Mouse (Mus musculus): ENCODE measurements around the gene Vdr.

The Vdr gene

DNA sequence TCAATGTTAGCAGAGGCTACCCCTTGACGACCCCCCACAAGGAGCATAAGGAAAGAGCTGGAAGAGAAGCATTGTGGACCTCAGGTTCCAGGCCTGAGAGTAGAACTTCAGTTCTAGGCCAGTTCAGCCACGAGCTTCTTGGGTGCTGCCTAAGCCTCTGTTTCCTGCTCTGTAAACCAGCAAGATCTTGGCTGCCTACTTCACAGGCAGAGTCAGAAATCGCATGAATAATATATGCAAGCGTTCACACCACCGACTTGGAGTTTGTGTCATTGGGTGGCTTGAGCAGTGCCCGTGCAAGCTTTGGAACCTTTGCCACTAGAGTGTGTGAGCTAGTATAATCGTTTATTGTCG is 73.6 kb downstream of the Vdr start:
- no peak for TF ChIP-seq GATA4 (IDR thresholded peaks at IDR 0.05; ENCODE audit: insufficient replicate concordance, low read length)

DNA sequence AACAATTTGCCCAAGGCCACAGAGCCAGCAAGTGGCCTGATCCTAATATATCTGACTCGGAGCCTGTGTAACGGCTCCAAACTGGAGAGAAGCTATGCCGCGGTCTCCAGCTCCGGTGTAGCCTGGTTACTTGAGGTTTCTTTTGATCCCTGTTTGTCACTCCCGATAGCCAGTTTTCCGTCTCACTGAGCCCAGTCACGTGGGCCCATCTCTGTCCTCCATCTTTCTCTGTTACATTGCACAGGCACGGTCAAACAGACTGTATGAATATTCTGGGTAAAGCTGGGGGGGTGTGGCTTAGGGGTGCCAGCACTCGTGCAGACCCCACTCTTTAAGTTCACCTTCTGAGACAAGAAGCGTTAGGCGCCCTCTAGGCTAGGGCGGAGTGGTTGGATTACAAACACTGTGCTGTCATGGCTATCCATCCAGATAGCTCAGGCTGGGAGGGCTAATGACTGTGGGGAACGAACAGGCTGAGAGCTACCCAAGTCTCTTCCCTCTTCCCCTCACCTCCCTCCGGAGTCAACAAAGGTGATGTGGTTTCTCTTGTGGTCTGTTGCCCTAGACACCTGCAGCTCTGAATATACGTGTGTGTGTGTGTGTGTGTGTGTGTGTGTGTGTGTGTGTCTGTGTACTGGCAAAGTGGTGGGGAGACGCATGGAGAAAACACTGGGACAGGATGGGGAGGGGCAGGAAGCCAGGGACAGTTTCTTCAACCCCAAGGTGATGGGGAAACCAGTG is 74.1 kb downstream of the Vdr start:
- no peak for TF ChIP-seq GATA4 (IDR thresholded peaks at IDR 0.05; ENCODE audit: insufficient replicate concordance, low read length)

DNA sequence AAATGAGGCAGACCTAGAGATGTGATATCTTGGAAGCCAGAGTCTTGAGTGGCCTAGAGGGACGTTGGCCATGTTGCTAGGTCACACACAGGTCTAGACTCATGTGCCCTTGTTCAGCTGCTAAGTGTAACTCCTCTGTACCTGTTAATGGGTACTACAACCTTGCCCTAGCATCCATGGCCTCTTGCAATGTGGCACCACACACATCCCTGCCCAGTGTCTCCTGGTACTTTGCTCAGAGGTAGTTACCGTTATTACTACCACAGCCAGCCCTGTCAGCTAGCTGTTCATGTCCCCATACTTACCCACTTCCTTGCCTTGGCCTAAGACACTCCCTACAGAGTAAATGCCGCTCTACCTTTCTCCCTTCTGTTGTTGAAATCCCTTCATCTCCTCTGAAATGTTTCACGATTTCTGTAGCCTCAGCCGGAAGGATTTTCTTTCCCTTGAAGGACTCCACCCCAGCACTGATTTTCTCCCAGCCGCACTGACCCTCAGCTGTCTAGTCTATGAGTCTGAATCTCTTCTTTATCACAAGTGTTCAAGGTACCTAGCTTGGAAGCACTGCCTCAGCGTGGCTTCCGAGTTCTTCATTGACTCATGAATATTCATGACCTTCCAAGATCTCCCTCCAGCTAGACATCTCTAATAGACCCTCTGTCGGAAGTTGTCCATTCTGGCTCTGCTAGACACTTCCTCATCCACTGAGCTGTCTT is 77.5 kb downstream of the Vdr start:
- TF ChIP-seq GATA4 (IDR thresholded peaks at IDR 0.05; ENCODE audit: insufficient replicate concordance, low read length) = no peak

DNA sequence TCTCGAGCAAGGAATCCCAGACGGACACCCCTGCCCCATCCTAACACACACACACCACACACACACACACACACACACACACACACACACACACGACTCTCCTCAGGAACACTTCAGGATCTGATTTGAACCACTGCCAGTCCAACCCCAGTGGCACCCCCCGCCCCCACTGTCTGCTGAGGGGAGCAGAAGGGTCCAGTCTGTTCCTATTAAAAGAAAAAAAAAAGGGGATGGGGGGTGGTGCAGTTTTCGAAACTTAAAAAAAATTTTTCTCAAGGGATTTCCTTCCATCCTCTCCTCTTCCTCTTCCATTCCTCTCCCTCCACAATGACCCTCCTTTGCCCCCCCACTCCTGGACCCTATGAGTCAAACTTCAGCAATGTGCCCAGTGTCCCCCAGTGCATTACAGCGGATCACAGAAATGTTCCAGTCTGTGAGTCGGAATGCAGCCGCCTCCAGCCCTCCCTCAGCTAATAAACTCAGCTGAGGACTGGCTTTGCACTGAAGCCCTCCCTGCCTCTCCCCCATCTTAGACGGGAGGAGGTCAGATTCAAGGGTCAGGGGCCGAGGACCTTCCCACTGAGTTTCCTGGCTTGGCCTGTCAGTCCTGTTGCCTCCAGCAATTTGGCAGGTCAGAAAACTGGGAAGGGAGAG is 78.3 kb downstream of the Vdr start:
- TF ChIP-seq GATA4 (IDR thresholded peaks at IDR 0.05; ENCODE audit: insufficient replicate concordance, low read length) = no peak

DNA sequence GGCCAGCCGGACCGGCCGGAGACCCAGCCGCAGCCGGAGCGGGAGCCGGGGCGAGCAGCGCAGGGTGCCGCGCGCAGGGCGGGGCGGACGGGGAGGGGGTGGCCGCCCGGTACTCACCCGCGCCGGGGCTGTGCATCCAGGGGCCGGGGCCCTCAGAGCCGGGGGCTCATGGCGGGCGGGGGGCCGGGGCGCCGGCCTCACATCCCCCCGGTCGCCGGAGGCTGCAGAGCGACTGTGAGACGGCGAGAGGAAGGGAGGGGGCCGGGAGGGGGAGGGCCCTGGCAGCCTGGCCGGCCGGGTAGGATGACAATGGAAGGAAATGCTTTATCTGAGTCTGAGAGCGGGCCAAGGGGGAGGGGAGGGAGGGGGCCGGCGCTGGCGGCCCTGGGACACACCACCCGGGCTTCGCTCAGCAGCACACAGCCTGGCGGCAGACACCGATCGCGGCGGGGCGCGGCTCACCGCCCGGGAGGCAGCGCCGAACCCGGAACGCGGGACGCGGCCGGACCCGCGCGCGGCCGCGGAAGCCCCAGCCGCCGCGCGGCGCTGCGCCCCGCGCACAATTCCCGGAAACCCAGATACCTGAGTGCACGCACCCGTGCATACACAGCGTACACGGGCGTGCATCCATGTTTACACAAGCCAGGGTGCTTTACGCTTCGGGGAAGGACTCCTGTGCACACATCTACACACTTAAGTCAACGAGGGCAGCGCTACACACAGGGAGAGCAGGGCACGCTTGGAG is 79.0 kb downstream of the Vdr start:
- peak; percentile 83; the same call in 1 of the 2 replicates for TF ChIP-seq GATA4 (IDR thresholded peaks at IDR 0.05; ENCODE audit: insufficient replicate concordance, low read length)

DNA sequence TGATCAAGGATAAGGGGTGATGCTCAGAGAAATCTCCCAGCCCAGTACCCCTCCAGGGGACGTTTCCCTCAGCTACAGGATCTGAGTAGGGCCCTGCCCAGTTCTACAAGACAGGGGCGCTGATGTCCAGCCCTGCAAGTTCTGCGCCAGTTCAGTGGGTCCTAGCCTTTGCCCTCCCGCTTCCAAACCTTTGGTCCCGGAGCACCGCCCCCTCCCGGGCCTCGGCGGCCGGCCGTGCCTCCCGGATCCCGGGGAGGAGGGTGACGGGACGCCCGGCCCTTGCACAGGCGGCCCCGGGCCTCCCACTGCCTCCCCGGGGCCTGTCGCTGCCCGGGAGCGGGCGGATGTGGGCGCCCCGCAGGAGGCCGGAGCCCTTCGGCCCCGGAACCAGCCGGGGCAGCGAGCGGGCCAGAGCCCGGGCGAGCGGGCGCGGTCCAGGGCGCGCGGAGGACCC is 79.6 kb downstream of the Vdr start:
- TF ChIP-seq GATA4 (IDR thresholded peaks at IDR 0.05; ENCODE audit: insufficient replicate concordance, low read length) = no peak

DNA sequence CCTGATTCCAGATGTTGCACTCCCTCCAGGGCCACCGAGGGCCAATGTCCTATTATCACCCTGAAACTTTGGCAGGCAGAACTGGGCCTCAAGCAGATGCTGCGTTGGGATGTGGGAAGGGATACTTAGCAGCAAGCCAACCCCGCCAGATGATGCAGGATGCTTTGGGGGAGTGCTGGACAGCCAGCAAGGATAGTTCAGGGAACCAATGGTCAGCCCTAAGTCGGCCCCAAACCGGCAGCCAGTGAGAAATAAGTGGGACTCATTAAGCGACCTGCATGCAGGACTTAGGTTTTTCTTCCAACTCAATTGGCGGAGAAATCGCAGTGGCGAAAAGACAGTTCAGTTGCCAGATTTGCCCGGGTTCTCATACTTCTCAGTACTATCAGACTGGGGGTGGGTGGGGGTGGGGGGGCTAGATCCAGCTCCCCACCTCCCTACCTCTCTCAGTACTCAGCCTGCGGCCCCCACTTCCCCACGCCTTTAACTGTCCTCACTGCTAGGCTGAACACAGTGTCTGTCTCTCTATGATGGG is 80.1 kb downstream of the Vdr start:
- no peak for TF ChIP-seq GATA4 (IDR thresholded peaks at IDR 0.05; ENCODE audit: insufficient replicate concordance, low read length)

DNA sequence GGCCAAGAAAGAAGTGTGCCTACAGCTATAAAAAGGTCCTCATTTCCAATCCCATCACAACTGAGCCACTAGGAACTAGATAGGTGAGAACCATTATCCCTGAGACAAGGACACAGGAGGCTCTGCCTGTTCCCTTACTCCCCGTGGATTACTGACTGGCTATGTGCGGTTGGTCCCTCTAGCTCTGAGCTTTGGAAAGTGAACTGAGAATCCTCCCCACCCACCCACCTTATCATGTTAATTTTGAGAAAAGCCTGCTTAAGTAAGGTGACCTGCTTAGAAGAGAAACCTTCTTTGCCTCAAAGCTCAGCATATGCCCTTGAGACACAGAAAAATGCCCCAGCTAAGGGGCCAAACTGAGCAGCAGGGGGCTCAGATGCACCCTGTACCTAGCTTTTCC is 81.0 kb downstream of the Vdr start:
- no peak for TF ChIP-seq GATA4 (IDR thresholded peaks at IDR 0.05; ENCODE audit: insufficient replicate concordance, low read length)

DNA sequence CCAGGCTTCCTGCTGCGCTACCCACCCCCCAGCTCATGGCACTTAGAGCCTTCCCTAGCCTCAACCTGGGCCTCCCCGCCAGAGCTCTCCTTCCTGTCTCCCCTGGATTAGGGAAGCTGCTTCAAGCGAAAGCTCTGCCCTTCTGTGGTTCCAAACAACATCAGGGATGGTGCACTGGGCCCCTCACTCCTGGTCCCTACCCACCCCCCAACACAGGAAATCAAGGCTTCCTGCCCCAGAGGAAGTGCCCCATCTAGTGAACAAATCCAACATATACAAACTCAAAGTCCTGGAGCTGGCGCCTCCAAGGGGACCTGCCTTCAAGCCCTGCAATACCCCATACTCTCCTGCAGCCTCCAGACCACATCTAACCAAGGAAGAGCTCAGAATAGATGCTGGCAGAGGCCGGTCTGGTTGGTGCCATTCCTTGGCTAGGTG is 81.5 kb downstream of the Vdr start:
- no peak for TF ChIP-seq GATA4 (IDR thresholded peaks at IDR 0.05; ENCODE audit: insufficient replicate concordance, low read length)

DNA sequence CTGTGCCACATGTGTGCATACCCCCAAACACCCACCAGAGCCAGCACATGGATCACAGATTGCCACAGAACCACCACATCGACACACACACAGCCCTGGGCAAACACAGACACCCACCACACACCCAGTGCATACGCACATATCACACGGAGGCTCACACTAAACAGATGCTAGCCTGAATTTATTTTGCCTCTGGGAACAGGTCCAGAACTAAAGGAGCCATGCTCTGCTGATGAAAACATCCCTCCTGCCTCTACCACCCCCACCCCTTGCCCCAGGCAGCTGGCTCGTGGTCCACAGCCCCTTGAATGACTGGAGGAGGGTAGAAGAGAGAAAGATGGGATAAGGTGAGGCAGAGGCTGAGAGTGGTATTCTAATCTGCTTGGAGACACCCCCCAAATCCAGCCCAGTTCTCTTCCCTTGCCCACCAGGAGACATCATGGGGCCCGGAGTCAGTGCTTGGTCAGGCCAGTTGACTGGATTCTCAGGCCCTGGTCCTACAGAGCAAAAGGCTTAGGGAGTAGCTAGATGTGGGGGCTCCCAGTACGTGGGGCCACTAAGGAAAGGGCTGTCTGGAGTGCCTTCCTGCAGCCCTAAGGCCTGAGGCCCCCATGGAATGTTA is 82.1 kb downstream of the Vdr start:
- no peak for TF ChIP-seq GATA4 (IDR thresholded peaks at IDR 0.05; ENCODE audit: insufficient replicate concordance, low read length)

DNA sequence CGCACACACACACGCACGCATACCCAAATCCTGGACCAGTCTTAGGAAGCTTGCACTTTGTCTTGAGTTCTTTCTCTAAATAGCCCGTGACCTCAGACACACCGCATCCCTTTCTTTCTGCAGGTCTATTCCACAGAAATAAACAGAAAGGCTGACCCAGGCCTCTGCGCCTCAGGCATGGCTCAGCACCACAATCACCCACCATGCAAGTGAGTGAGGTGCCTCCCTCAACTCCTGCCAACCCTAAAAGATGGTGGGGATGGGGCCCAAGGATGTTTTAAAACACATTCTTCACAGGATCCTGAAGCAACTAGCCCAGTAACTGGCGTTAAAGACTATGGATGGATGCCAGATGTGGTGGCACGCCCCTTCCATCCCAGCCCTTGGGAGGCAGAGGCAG is 83.0 kb downstream of the Vdr start:
- TF ChIP-seq GATA4 (IDR thresholded peaks at IDR 0.05; ENCODE audit: insufficient replicate concordance, low read length) = no peak

DNA sequence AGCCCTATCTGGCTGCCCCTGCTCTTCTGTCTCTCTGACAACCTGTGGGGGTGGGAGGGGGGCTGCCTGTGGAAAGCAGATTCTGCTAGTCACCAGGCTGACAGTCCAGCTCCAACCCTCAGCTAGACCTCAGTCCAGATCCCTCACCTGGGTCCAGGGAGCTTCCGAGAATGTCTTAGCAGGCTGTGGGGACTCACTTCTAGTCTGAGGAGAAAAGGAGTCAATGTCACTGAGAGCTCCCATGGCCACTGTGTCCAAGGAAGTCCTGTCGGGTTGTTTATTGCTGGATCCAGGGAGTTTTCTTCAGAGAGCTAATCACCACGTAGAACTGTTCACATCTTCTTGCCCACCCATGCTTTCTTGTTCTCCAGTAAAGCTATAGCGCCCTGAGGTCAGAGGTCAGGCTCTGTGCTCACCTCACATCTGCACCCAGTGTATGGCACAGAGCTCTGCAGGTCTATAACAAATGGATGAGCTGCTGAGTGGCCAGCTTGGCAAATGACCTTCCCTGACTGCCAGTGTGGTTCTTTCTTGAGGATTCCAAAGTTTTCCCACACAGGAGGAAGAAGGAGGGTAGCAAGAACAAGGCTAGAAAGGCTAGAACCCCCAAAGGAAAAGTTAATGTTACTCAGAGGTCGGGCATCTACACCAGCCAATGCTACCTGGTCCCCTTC is 83.7 kb downstream of the Vdr start:
- TF ChIP-seq GATA4 (IDR thresholded peaks at IDR 0.05; ENCODE audit: insufficient replicate concordance, low read length) = no peak

DNA sequence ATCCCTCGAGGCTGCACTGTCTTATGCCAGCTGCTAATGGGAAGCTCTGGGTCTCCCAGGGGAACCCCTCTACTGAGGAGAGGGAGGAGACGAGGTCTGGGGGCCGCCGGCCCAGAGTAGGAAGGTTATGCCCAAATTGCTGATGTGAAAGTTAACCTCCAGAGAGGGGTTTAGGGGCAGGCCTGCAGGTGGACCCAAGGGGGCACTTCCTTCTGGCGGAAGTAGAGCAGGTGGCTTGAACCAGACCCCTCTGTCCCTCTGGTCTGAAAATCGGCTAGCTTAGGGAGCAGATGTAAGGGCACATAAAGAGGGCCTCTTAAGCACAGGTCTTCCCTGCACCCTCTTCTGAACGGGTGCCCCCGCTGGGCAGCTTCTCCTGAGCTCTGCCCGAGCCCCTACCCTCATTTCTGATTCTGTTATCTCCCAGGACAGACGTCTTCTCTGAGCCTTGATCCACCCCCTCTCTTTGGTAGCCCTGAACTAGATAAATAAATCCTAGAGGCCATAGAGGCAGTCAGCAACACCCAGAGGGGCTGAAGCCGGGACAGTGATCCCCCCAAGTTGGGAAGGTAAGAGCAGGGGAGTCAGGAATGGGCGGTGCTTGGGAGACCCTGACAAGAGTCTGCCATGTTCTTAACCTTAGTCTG is 84.4 kb downstream of the Vdr start:
- TF ChIP-seq GATA4 (IDR thresholded peaks at IDR 0.05; ENCODE audit: insufficient replicate concordance, low read length) = no peak
